Mouse (Mus musculus): ENCODE measurements around the gene Smyd2.

GRCm38 (mm10) chr1:189919756-189920155 lies 2.4 kb downstream of the Smyd2 start:
- TF ChIP-seq CTCF (conservative IDR thresholded peaks at IDR 0.05; ENCODE audit: low read length) (no peak), POU5F1 (IDR thresholded peaks at IDR 0.05; ENCODE audit: borderline replicate concordance, low read length) (no peak), NANOG (IDR thresholded peaks at IDR 0.05; ENCODE audit: borderline replicate concordance, low read length) (no peak)
